Comparison of ENCODE assay signal across 24 mouse cellular contexts in the genomic region with DNA sequence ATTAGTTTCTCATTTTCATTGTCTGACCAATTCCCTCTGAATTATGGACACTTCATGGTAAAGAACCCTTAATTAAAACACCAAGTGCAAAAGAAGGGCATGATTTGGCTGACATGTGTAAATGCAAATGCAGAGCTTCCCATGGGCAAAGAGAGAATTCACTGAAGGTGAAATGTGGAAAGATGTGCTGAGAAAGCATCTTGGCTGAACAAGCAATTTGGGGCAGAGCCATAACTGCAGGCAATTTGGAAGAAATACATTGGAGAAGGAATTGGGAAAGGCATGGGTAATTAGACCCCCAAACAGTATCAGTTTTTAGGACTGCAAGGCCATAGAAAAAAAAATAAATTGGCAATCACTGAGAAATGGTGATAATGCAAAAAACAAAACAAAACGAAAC.
"Had no signal": no experiment of that assay in that cellular context is flagged by ENCODE, and none has a peak within 500 bp of the region (broad histone marks: within the 10 kb centered on the region; RNA-seq: fewer than 3 reads in every experiment).

No protein-coding gene starts in this region.

- ATAC-seq: liver, embryonic 12.5 days; midbrain, embryonic 16.5 days had no signal

- DNase-seq: kidney, adult 11 months; kidney, adult 8-10 months; kidney, postnatal 10 days; kidney, postnatal 36 days; layer of hippocampus, postnatal 36 days; liver; lung, adult 18-20 months; lung, postnatal 10 days; lung, postnatal 36 days; right cerebral cortex, adult 18-20 months; right cerebral cortex, postnatal 14 days; right cerebral cortex, postnatal 4 days; thymus, postnatal 25 days had no signal

- H3K4me2 ChIP-seq: kidney, embryonic 15.5 days; limb, embryonic 13.5 days; liver, embryonic 12.5 days; liver, embryonic 15.5 days; lung, embryonic 15.5 days; midbrain, embryonic 11.5 days; neural tube, embryonic 12.5 days; stomach, embryonic 15.5 days had no signal

- H3K4me1 ChIP-seq: kidney, embryonic 15.5 days; limb, embryonic 10.5 days; limb, embryonic 13.5 days; liver, embryonic 12.5 days; liver, embryonic 15.5 days; lung, embryonic 15.5 days; megakaryocyte, embryonic 14.5 days; neural tube, embryonic 12.5 days; stomach, embryonic 15.5 days had no signal

- H3K9ac ChIP-seq: kidney, embryonic 15.5 days; limb, embryonic 13.5 days; liver, embryonic 12.5 days; liver, embryonic 15.5 days; lung, embryonic 15.5 days; neural tube, embryonic 12.5 days; stomach, embryonic 15.5 days had no signal

- H3K9me3 ChIP-seq: kidney, embryonic 15.5 days; limb, embryonic 10.5 days; limb, embryonic 13.5 days; liver, embryonic 12.5 days; liver, embryonic 15.5 days; lung, embryonic 15.5 days; megakaryocyte, embryonic 14.5 days; neural tube, embryonic 12.5 days; stomach, embryonic 15.5 days had no signal

- H3K4me3 ChIP-seq: kidney, embryonic 15.5 days; limb, embryonic 10.5 days; limb, embryonic 13.5 days; liver, embryonic 12.5 days; liver, embryonic 15.5 days; lung, embryonic 15.5 days; megakaryocyte, embryonic 14.5 days; neural tube, embryonic 12.5 days; stomach, embryonic 15.5 days had no signal

- H3K36me3 ChIP-seq: kidney, embryonic 15.5 days; limb, embryonic 10.5 days; limb, embryonic 13.5 days; liver, embryonic 12.5 days; liver, embryonic 15.5 days; lung, embryonic 15.5 days; neural tube, embryonic 12.5 days; stomach, embryonic 15.5 days had no signal

- H3K27ac ChIP-seq: kidney, embryonic 15.5 days; limb, embryonic 10.5 days; limb, embryonic 13.5 days; liver, embryonic 12.5 days; liver, embryonic 15.5 days; lung, embryonic 15.5 days; neural tube, embryonic 12.5 days; stomach, embryonic 15.5 days had no signal

- H3K27me3 ChIP-seq: kidney, embryonic 15.5 days; limb, embryonic 13.5 days; liver, embryonic 12.5 days; liver, embryonic 15.5 days; lung, embryonic 15.5 days; megakaryocyte, embryonic 14.5 days; neural tube, embryonic 12.5 days; stomach, embryonic 15.5 days had no signal
